Mouse (Mus musculus) kidney, adult 11 months (tissue): ENCODE measurements around the gene P2rx3.
A peak's percentile ranks its signal among the peaks of the same experiment; 100 is the strongest.

ENCODE experiments used
- DNase-seq: peaks from one replicate; pipeline ENCODE4 v3.0.0; 2022

P2rx3 gene

DNA sequence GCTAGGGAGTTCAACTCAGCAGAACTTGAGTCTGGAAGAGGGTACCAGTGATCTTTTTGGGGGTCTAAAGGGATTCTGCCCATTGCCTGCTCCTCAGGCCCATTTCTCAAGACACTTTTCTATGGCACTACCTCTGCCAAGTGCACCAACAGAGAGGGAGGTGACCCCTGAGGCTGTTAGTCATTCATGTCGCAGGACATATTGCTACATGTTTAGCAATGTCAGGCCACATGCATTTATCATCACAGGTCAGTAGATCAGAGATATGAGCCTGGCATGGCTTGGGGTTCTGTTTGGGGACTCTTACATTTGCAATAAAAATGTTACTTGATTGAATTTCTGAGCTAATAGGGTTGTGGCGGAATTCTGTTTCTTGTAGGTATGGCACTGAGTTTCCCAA, 61.7 kb downstream of the P2rx3 start:
- DNase-seq = no peak

DNA sequence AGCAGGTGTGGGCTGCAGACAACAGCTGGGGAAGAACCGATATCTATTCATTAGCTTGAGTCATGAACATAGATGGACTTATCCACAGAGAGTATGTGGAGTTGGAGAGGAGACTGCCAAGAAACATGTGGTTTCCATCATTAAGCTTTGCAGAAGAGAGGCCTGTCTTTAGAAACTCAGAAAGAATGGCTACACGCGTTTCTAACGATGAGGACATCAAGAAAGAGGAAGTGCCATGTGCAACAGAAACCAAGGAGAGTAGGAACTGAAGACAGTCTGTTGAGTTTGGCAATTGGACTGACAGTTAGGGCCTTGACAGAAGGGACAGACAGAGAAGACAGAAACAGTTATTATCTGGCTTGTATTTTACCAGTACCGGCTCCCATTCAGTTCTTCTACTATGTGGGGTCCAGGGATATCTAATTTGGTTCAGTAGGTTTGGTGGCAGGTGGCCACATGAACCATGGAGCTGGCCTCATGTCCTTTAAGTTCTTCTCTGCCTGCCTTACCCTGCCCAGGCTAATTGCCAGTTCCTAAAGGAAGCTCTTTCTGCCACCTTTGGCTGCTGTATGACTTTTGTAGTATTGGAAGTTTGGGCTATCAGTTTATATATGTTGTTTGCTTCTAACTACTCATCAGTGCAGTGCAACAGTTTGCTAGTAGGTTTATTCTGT, 69.8 kb downstream of the P2rx3 start:
- no peak for DNase-seq

GRCm38 (mm10) chr2:84964111-84964801, 73.0 kb downstream of the P2rx3 start:
- no peak for DNase-seq

GRCm38 (mm10) chr2:84962906-84963507, 74.3 kb downstream of the P2rx3 start:
- DNase-seq = no peak

- DNase-seq = no peak
Measured at GRCm38 (mm10) chr2:84961901-84962300, 75.4 kb downstream of the P2rx3 start.

DNA sequence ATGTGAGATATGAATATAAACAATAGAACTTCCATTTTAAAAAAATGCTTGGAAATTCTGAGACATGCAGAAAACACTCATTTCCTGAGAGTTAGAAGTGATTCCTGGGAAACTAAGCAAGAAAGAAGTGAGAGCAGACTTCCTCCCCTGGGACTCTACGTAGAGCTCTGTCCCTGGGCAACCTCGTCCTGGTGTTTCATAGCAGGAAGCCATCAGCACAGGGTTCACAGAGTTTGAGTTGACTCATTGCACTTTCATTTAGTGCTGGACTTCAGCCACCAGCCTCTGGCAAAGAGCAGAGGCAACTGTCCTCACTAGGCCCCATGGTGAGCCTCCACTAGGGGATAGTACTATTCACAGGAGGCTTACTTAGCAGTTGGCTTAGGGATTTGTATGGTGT, 76.0 kb downstream of the P2rx3 start:
- peak; percentile 69 for DNase-seq

- no peak for DNase-seq
Measured at GRCm38 (mm10) chr2:84958588-84959264, 78.5 kb downstream of the P2rx3 start.

- DNase-seq = peak; percentile 11
Measured at GRCm38 (mm10) chr2:84956274-84956673, 81.0 kb downstream of the P2rx3 start.

GRCm38 (mm10) chr2:84955435-84955834, 81.8 kb downstream of the P2rx3 start:
- DNase-seq = no peak

DNA sequence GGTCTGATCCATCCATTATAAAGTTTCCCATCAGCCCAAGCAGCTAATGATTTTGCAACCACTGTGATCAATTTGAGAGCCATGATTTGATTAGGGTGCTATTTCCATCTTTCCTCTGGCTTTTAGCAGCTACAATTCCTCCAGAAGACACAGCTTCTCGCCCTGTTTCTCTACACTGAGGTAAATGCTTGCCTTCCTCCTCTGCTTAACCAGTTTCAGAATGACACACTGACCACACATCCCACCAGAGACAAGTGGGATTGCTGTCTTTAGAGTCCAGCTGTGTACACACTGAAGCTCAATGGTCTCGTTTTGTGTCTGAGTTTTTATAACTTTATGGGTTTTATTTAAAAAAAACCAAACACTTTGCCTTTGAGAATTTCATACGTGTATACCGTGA, 84.6 kb downstream of the P2rx3 start:
- no peak for DNase-seq

DNA sequence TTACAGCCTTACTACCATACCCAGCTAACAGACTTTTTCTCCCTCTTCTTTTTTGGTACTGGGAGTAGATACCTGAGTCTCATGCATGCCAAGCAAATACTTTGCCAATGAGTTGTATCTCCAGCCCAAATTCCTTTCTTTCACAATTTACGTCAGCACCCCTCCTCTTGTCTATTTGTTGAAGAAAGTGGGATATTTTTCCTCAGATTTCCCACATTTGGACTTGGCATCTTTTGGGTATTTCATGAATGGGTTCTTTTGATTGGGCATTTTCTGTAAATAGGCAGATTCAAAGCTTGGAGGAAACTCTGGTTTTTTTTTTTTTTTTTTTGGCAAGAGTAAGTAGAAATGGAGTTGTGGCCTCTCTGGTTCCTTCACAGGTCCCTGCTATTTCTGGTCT, 85.0 kb downstream of the P2rx3 start:
- DNase-seq = no peak

- no peak for DNase-seq
Measured at GRCm38 (mm10) chr2:84951027-84951426, 86.2 kb downstream of the P2rx3 start.

GRCm38 (mm10) chr2:84948721-84949120, 88.5 kb downstream of the P2rx3 start:
- DNase-seq = no peak
